Mouse (Mus musculus): ENCODE data around the gene Nhs.

Gene Nhs

GRCm38 (mm10) chrX:161943098-161943680 lies 216.3 kb downstream of the Nhs start:
- no peak for DNase-seq (ENCODE audit: low spot score in 2 of 2)

GRCm38 (mm10) chrX:161940696-161941095 lies 218.8 kb downstream of the Nhs start:
- DNase-seq (ENCODE audit: low spot score in 2 of 2) = no peak

- no peak for DNase-seq (ENCODE audit: low spot score in 2 of 2)
These were observed 232.9 kb downstream of the Nhs start for GRCm38 (mm10) chrX:161926683-161927053.

- DNase-seq (ENCODE audit: low spot score in 2 of 2) = no peak
These were observed 233.4 kb downstream of the Nhs start for GRCm38 (mm10) chrX:161925973-161926682.

- no peak for DNase-seq (ENCODE audit: low spot score in 2 of 2)
These were observed 236.9 kb downstream of the Nhs start for GRCm38 (mm10) chrX:161922655-161923054.

- DNase-seq (ENCODE audit: low spot score in 2 of 2) = no peak
These were observed 237.9 kb downstream of the Nhs start for GRCm38 (mm10) chrX:161921581-161921980.

GRCm38 (mm10) chrX:161909963-161910362 lies 249.6 kb downstream of the Nhs start:
- DNase-seq (ENCODE audit: low spot score in 2 of 2) = no peak

- DNase-seq (ENCODE audit: low spot score in 2 of 2) = peak; percentile 19 to 25
These were observed 250.7 kb downstream of the Nhs start for GRCm38 (mm10) chrX:161908652-161909403.

GRCm38 (mm10) chrX:161907595-161908592 lies 251.6 kb downstream of the Nhs start:
- DNase-seq (ENCODE audit: low spot score in 2 of 2) = no peak

GRCm38 (mm10) chrX:161894442-161894841 lies 265.1 kb downstream of the Nhs start:
- DNase-seq (ENCODE audit: low spot score in 2 of 2) = no peak

- no peak for DNase-seq (ENCODE audit: low spot score in 2 of 2)
These were observed 275.9 kb downstream of the Nhs start for GRCm38 (mm10) chrX:161883661-161884060.

GRCm38 (mm10) chrX:161877123-161877522 lies 282.4 kb downstream of the Nhs start:
- no peak for DNase-seq (ENCODE audit: low spot score in 2 of 2)

GRCm38 (mm10) chrX:161873511-161873910 lies 286.0 kb downstream of the Nhs start:
- DNase-seq (ENCODE audit: low spot score in 2 of 2) = peak in 1 of 2 experiments; percentile 17

- DNase-seq (ENCODE audit: low spot score in 2 of 2) = no peak
These were observed 288.2 kb downstream of the Nhs start for GRCm38 (mm10) chrX:161871306-161871705.

- no peak for DNase-seq (ENCODE audit: low spot score in 2 of 2)
These were observed 303.9 kb downstream of the Nhs start for GRCm38 (mm10) chrX:161855630-161856029.

GRCm38 (mm10) chrX:161853626-161854312 lies 305.8 kb downstream of the Nhs start:
- DNase-seq (ENCODE audit: low spot score in 2 of 2) = no peak

GRCm38 (mm10) chrX:161826186-161826585 lies 333.3 kb downstream of the Nhs start:
- DNase-seq (ENCODE audit: low spot score in 2 of 2) = peak in 1 of 2 experiments; percentile 47

- DNase-seq (ENCODE audit: low spot score in 2 of 2) = peak; percentile 32 to 44
These were observed 369.3 kb downstream of the Nhs start for GRCm38 (mm10) chrX:161790182-161790581.

Data from right cerebral cortex, adult 2 months (tissue).